18 mouse cellular contexts compared by ENCODE assay signal in genomic region chr14:91604570-91604969, GRCm38 (mm10).
"Had no signal": no experiment of that assay in that cellular context is flagged by ENCODE, and none has a peak within 500 bp of the region (broad histone marks: within the 10 kb centered on the region; RNA-seq: fewer than 3 reads in every experiment).

No protein-coding gene starts in this region.

- H3K9ac ChIP-seq: lung, embryonic 14.5 days; midbrain, embryonic 12.5 days; neural tube, embryonic 13.5 days; neural tube, embryonic 15.5 days had no signal

- DNase-seq: lung, embryonic 14.5 days; lung, postnatal 10 days; lung, postnatal 4 days; midbrain, embryonic 14.5 days; retina, postnatal 1 day; right cerebral cortex, adult 18-20 months; right cerebral cortex, postnatal 25 days; right cerebral cortex, postnatal 4 days; spleen, adult 18-20 months; thymus, adult 18-20 months; thymus, postnatal 14 days; thymus, postnatal 36 days had no signal

- H3K36me3 ChIP-seq: midbrain, embryonic 10.5 days; midbrain, embryonic 12.5 days; neural tube, embryonic 13.5 days; neural tube, embryonic 15.5 days had no signal

- H3K27me3 ChIP-seq: midbrain, embryonic 12.5 days; neural tube, embryonic 13.5 days; neural tube, embryonic 15.5 days had no signal

- H3K4me3 ChIP-seq: midbrain, embryonic 10.5 days; midbrain, embryonic 12.5 days; myocyte; neural tube, embryonic 13.5 days; neural tube, embryonic 15.5 days had no signal

- H3K4me1 ChIP-seq: midbrain, embryonic 10.5 days; midbrain, embryonic 12.5 days; neural tube, embryonic 13.5 days; neural tube, embryonic 15.5 days had no signal

- ATAC-seq: midbrain, embryonic 16.5 days had no signal

- H3K27ac ChIP-seq: midbrain, embryonic 10.5 days; midbrain, embryonic 12.5 days; neural tube, embryonic 13.5 days; neural tube, embryonic 15.5 days had no signal

- H3K4me2 ChIP-seq: lung, embryonic 14.5 days; midbrain, embryonic 12.5 days; neural tube, embryonic 13.5 days; neural tube, embryonic 15.5 days had no signal

- H3K9me3 ChIP-seq: midbrain, embryonic 10.5 days; midbrain, embryonic 12.5 days; neural tube, embryonic 15.5 days had no signal
